Mouse (Mus musculus): Measurements from ENCODE around the gene Alox8.

The Alox8 gene

DNA sequence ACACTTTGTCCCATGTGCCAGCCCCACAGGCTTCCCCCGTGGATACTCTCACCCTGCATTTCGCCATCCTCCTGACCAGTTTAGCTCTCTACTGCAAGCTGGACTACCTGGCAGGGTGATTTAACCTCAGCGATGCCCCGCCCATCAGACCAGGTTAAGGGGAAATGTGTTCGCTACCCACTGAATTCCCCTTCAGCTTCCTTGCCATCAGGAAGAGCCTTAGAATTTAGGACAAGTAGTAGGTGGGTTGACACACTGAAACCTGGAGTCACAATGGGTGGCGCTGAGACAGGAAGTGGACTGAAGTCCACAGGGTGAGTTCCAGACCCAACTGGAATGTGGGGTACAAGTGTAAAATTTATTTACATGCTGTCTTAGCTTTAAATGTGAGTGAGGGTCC lies at the start of gene Alox8:
Gene Alox8, minus strand, starts transcription at position 101 of the 400 bp plus-strand sequence.
- no peak for DNase-seq (ENCODE audit: low read depth in 1 of 2, low spot score in 2 of 2)

DNA sequence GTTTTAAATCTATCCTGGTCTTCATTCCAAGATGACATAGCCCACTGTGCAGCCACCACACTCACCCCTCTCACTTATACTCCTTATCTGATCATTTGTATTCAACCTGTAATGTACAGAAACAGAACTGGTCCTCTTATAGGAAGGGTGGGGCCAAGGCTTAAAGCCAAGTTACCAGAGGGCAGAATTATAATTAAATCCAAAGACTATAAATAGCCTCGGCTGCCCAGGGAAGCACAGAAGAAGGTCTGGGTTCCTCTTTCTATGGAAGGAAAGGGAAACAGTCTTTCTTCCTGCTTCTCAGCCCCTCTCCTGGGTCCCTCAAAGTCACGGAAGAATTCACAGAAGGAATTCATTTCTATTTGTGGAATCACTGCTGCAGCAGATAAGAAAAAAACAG lies 48.0 kb upstream of the Alox8 start:
- DNase-seq (ENCODE audit: low read depth in 1 of 2, low spot score in 2 of 2): no peak

DNA sequence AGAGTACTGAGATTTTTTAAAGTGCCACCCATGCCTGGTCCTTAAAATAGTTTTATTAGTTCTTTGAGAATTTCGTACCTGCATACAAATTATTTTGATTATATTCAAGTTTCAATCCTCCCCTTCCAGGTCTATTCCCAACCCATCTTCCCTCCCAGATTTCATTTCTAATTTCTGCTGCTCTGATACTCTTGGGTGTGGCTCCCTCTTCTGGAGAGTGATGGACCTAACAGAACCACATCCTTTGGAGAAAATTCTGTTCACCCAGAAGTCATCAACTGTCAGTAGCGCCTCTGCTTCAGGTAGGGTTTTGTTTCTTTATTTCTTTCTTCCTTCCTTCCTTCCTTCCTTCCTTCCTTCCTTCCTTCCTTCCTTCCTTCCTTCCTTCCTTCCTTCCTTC lies 47.3 kb upstream of the Alox8 start:
- no peak for DNase-seq (ENCODE audit: low read depth in 1 of 2, low spot score in 2 of 2)

GRCm38 (mm10) chr11:69236926-69237260 lies 39.2 kb upstream of the Alox8 start, which contains the start of gene Gucy2e:
Gene Gucy2e (minus strand): TSS chr11:69237036.
- no peak for DNase-seq (ENCODE audit: low read depth in 1 of 2, low spot score in 2 of 2)

- no peak for DNase-seq (ENCODE audit: low read depth in 1 of 2, low spot score in 2 of 2)
Observed at GRCm38 (mm10) chr11:69236061-69236925, 38.6 kb upstream of the Alox8 start.

GRCm38 (mm10) chr11:69235285-69236060 lies 37.8 kb upstream of the Alox8 start:
- DNase-seq (ENCODE audit: low read depth in 1 of 2, low spot score in 2 of 2): peak in 1 of 2 experiments; percentile 53

DNA sequence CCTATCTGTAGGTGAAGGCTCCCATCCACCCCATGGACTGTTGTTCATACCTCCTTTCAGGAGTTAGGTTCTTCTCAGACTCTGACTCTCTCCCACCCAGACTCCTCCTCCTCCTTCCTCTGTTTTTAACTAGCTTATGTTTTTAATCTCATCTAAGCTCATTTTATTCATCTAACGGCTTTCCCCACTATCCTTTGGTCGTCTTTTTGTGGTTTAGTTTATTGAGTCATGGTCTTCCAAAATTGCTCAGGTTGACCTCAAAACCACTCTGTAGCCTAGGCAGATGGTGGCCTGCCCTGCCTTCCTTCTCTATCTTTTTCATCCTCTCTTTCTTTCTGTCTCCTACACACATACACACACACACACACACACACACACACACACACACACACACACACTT lies 35.5 kb upstream of the Alox8 start:
- no peak for DNase-seq (ENCODE audit: low read depth in 1 of 2, low spot score in 2 of 2)

- no peak for DNase-seq (ENCODE audit: low read depth in 1 of 2, low spot score in 2 of 2)
Observed at GRCm38 (mm10) chr11:69230420-69230819, 32.8 kb upstream of the Alox8 start.

- DNase-seq (ENCODE audit: low read depth in 1 of 2, low spot score in 2 of 2): no peak
Observed at GRCm38 (mm10) chr11:69225715-69226114, 28.1 kb upstream of the Alox8 start.

DNA sequence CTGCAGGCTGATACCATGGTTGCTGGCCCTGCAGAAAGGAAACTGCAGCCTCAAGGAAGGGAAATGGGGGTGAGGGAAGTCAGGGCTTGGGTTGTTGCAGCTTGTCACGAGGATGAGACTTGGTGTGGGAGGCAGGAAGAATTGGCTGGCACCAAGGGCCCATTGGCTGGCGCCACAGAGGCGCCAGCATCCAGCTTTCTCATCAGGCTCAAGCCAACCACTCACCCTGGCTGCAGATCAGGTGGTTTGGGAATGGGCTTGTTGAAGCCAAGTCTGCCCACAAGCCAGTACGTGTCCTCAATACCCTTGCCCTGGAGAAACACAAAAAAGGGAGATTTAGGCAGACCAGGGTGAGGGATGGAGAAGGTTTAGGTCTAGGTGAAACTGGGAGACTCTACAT lies 25.5 kb upstream of the Alox8 start:
- no peak for DNase-seq (ENCODE audit: low read depth in 1 of 2, low spot score in 2 of 2)

DNA sequence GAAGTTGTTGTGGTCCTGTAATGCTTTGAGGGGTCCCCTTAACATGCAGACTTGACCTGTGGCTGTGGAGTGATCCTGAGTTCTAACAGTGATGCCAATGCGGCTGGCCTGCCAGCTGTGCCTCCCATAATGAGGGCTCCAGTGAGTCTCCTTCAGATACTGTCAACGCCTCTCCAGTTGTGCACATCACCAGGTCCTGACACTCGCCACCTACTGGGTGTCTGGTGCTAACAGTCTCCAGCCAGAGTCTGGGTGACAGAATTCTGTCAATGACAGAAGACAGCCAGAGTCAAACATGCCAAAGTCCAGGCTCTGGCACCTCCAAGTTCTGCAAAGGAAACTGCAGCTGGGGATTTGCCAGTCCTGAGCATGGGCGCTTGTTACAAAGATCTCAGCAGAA lies 23.4 kb upstream of the Alox8 start:
- no peak for DNase-seq (ENCODE audit: low read depth in 1 of 2, low spot score in 2 of 2)

DNA sequence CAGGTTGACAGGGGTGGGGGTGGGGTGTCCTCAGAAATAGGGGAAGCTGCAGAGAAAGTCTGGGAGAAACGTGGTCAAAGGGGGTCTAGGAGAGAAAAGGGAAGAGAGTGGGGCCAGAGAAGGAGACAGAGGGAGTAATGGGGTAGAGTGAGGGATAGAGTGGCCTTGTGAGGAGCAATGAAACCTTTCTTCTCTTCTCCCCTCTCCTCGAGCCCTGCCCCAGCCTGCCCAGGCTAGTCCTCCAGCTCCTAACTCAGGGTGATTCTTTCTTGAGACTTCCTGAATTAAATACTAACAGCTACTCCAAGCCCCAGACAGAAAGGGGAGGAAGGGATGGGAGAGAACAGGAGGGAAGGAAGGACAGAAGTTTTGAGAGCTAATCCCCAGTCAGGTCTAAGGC lies 21.0 kb upstream of the Alox8 start:
- no peak for DNase-seq (ENCODE audit: low read depth in 1 of 2, low spot score in 2 of 2)

DNA sequence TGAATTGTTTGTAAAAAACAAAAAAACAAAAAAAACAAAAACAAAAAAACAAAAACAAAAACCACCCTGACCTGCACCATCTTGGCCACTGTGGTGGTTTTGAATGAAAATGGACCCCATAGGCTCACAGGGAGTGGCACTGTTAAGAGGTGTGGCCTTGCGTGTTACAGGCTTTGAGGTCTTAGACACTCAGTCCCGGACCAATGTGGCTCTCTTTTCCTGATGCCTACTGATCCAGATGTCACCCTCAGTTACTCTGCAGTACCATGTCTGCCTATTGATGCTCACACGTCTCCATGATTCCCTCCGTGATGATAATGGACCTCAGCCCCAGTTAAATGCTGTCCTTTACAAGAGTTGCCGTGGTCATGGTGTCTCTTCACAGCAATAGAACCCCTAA lies 19.8 kb upstream of the Alox8 start:
- DNase-seq (ENCODE audit: low read depth in 1 of 2, low spot score in 2 of 2): no peak

DNA sequence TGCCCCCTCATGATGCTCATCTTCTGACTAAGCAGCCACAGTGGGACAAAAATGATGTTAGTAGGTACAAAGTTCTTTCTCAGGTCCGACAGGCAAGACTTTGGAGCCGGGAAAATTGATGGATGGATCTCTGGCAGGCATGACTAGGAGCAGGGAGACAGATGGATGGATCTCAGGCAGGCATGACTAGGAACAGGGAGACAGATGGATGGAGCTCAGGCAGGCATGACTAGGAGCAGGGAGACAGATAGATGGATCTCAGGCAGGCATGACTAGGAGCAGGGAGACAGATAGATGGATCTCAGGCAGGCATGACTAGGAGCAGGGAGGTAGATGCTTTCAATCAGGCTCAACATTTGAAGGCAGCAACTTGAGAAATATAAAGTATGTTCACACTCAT lies 13.8 kb upstream of the Alox8 start:
- no peak for DNase-seq (ENCODE audit: low read depth in 1 of 2, low spot score in 2 of 2)

DNA sequence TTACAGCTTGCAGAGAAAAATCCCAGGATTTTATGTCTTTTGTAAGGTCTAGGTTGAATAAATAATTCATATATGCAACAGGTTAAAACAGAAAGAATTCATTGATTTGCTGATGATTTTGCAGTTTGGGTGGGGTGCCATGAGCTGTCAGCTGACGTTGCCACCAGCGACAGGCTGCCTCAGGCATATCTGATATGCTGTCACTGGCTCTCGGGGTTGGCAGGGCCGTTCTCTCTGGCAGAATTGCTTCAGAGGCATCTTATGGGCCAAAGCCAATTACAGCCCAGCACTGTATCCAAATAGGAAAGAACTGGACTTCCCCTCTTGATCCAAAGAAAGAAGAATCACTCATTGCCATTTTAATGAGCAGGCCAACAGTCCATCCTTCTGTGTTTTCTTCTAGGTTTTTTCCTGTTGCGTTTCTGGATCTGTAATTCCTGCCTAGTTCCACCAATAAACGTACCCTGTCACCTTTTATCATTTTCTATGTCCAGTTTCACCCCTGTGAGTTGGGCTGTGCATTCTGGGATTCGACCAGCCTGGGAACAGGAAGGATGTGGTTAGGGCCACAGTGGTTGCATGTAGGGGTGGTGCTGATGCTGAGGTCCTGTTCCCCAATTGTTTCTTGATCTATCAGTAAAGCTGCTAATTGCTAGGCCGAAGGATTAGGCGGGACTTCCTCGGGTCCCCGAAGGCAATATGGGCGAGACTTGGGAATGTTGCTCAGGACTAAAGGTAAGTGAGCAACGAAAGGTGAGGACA lies 5.0 kb upstream of the Alox8 start:
- DNase-seq (ENCODE audit: low read depth in 1 of 2, low spot score in 2 of 2): no peak

DNA sequence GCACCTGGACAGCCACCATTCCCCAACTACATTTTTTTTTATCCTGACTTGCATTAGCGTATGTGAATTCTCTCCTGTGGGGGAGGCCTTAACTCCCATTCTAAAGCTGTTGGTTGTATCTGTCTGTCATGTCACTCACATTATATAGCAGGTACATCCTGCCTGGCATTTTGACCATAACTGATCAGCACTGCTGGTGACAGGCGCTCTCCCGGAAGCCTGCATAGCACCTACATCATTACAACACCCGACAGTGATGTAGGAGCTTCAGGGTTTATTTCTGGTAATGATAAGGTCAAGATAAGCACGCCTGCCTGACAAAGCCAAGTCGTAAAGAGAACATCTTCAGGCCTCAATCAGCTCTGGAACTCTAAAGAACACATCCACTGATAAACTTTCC lies 2.6 kb upstream of the Alox8 start:
- DNase-seq (ENCODE audit: low read depth in 1 of 2, low spot score in 2 of 2): no peak

DNA sequence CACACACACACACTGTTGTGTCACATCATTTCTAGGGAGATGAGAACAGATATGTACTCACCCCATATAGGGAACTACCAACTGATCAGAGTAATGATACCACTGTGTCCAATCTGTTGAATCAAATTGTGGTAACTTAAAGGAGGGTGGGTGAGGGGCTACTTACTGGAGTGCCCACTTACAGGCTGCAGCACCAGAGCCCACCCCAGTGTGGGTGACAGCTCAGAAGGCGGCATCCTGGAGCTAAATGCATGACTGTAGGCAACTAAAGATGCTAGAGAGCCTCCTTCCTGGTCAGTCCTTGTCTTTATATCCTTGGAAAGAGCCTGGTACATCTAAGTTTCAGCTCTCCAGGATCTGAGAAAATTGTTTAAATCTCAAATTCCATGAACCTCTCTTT lies 1.6 kb upstream of the Alox8 start:
- DNase-seq (ENCODE audit: low read depth in 1 of 2, low spot score in 2 of 2): no peak

DNA sequence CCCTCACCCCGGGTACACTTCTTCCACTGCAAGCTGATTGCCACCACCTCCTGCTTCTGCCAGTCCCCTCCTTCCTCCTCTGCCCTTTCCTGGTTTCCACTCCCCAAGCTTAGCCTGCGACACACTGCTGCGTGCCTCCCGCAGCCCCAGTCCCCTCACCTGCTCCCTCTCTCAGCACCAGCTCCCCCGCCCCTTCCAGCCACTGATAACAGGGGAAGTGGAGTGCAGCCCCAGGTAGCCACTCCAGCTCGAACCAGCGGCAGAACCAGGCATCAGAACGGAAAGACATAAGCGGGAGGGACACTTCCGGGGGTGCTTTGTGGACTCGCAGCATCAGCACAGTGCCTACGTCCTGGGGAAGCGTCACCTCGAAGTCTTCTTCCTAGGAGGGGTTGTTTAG lies 449 bp downstream of the Alox8 start:
- DNase-seq (ENCODE audit: low read depth in 1 of 2, low spot score in 2 of 2): no peak

GRCm38 (mm10) chr11:69196766-69197165 lies 877 bp downstream of the Alox8 start:
- DNase-seq (ENCODE audit: low read depth in 1 of 2, low spot score in 2 of 2): no peak

GRCm38 (mm10) chr11:69192840-69193239 lies 4.8 kb downstream of the Alox8 start:
- DNase-seq (ENCODE audit: low read depth in 1 of 2, low spot score in 2 of 2): no peak

- DNase-seq (ENCODE audit: low read depth in 1 of 2, low spot score in 2 of 2): no peak
Observed at GRCm38 (mm10) chr11:69185936-69186335, 11.7 kb downstream of the Alox8 start.

DNA sequence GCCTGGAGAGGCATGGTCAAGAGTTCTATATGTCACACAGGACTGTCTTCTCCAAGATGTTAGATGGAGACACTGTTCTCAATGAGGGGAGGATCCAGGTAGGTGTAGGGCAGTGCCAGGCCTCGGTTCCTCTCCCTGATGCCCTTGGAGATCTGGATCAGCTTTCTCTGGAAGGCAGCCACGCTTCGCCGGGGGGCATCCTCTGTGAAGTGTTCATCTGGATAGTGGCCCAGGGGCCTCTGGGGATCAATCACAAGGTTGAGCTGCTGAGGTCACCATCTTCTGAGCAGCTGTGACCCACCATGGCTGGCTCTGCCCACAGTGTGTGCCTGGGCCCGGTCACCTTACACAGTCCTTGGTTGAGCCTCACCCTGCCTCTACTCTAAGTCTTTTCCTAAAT lies 12.6 kb downstream of the Alox8 start:
- DNase-seq (ENCODE audit: low read depth in 1 of 2, low spot score in 2 of 2): no peak

Data from monocyte, adult 2 months (primary cell).